Mouse (Mus musculus) MEL (cell line): ENCODE results near the gene Tmed10. TPM values are rescaled to one million over a fixed set of nuclear protein-coding genes. Genes with fewer than 3 reads are reported as not detected.

Experiments used
- DNase-seq: peaks from one replicate; pipeline ENCODE4 v3.0.0; 2011; ENCODE audit warnings: low read depth, low spot score
- H3K27ac ChIP-seq: 2 replicates; pipeline ENCODE4 v1.5.1; 2012; ENCODE audit warnings: low read depth, mild to moderate bottlenecking, control low read depth, low read length, moderate library complexity; ENCODE audit not compliant: control insufficient read depth
- H3K27me3 ChIP-seq, 2 experiments: fragments of 150-350 bp in 1 of 2; sonication (generic) in 1 of 2; 2 replicates each; pipeline ENCODE4 v1.6.1; 2012; ENCODE audit warnings: low read length in 2 of 2, mild to moderate bottlenecking in 2 of 2, improper control_type of control experiment in 1 of 2, moderate library complexity in 1 of 2; ENCODE audit not compliant: insufficient read depth in 2 of 2, control insufficient read depth in 1 of 2
- H3K36me3 ChIP-seq, 2 experiments: 2 replicates each; pipeline ENCODE4 v1.6.1; 2012 to 2014; ENCODE audit warnings: low read length in 2 of 2, improper control_type of control experiment in 1 of 2, inconsistent platforms in 1 of 2, mild to moderate bottlenecking in 1 of 2; ENCODE audit not compliant: insufficient read depth in 2 of 2, control insufficient read depth in 1 of 2
- H3K4me1 ChIP-seq, 2 experiments: fragments of 150-350 bp in 1 of 2; sonication (generic) in 1 of 2; 2 replicates each; pipeline ENCODE4 v1.6.1; 2012; ENCODE audit warnings: low read length in 2 of 2, improper control_type of control experiment in 1 of 2, mild to moderate bottlenecking in 1 of 2; ENCODE audit not compliant: insufficient read depth in 2 of 2, control insufficient read depth in 1 of 2
- H3K4me3 ChIP-seq, 2 experiments: fragments of 150-350 bp in 1 of 2; sonication (generic) in 1 of 2; 2 replicates each; pipeline ENCODE4 v1.5.1; 2012; ENCODE audit warnings: low read depth in 2 of 2, low read length in 2 of 2, mild to moderate bottlenecking in 2 of 2, moderate library complexity in 2 of 2, control low read depth in 1 of 2, improper control_type of control experiment in 1 of 2; ENCODE audit not compliant: control insufficient read depth in 1 of 2, insufficient read depth in 1 of 2
- H3K79me2 ChIP-seq: 2 replicates; pipeline ENCODE4 v1.6.1; 2012; ENCODE audit warnings: mild to moderate bottlenecking, low read length, moderate library complexity; ENCODE audit not compliant: control insufficient read depth, poor library complexity, insufficient read depth
- H3K9ac ChIP-seq: 2 replicates; pipeline ENCODE4 v1.6.1; 2012; ENCODE audit warnings: low read depth, mild to moderate bottlenecking, control low read depth, low read length, moderate library complexity; ENCODE audit not compliant: control insufficient read depth, poor library complexity, severe bottlenecking
- H3K9me3 ChIP-seq: fragments of 150-350 bp; sonication (generic); replicated peaks from 2 replicates; pipeline ENCODE4 v1.6.1; 2012; ENCODE audit warnings: mild to moderate bottlenecking, low read length, improper control_type of control experiment, moderate library complexity; ENCODE audit not compliant: insufficient read depth
- BHLHE40 ChIP-seq: IDR thresholded peaks from 2 replicates; pipeline ENCODE4 v1.6.1; 2012; ENCODE audit warnings: low read depth, mild to moderate bottlenecking, inconsistent platforms, low read length, improper control_type of control experiment, borderline replicate concordance
- CHD2 ChIP-seq: IDR thresholded peaks from 2 replicates; pipeline ENCODE4 v1.6.1; 2011; ENCODE audit warnings: low read length, improper control_type of control experiment
- CTCF ChIP-seq, 3 experiments: IDR thresholded peaks in 2 of 3; conservative IDR thresholded peaks in 1 of 3; 2 replicates each; pipeline ENCODE4 v1.5.1; 2011 to 2012; ENCODE audit warnings: low read length in 3 of 3, low read depth in 2 of 3, mild to moderate bottlenecking in 2 of 3, improper control_type of control experiment in 1 of 3, inconsistent platforms in 1 of 3, mixed read lengths in 1 of 3, moderate library complexity in 1 of 3; ENCODE audit not compliant: control insufficient read depth in 1 of 3, insufficient read depth in 1 of 3, poor library complexity in 1 of 3, severe bottlenecking in 1 of 3
- E2F4 ChIP-seq: IDR thresholded peaks from 2 replicates; pipeline ENCODE4 v1.6.1; 2011; ENCODE audit warnings: low read depth, low read length, improper control_type of control experiment, borderline replicate concordance
- ELF1 ChIP-seq: IDR thresholded peaks from 2 replicates; pipeline ENCODE4 v1.6.1; 2014; ENCODE audit warnings: low read depth, mild to moderate bottlenecking, inconsistent platforms, low read length, improper control_type of control experiment, moderate library complexity
- EP300 ChIP-seq, 2 experiments: IDR thresholded peaks; 2 replicates each; pipeline ENCODE4 v1.6.1; 2011; ENCODE audit warnings: improper control_type of control experiment in 2 of 2, low read length in 2 of 2, low read depth in 1 of 2, mild to moderate bottlenecking in 1 of 2
- GABPA ChIP-seq: IDR thresholded peaks from 2 replicates; pipeline ENCODE4 v1.6.1; 2012; ENCODE audit warnings: low read depth, mild to moderate bottlenecking, inconsistent platforms, low read length, improper control_type of control experiment, moderate library complexity
- GATA1 ChIP-seq: IDR thresholded peaks from 2 replicates; pipeline ENCODE4 v1.6.1; 2011; ENCODE audit warnings: low read depth, low read length, improper control_type of control experiment
- HCFC1 ChIP-seq: IDR thresholded peaks from 2 replicates; pipeline ENCODE4 v1.6.1; 2012; ENCODE audit warnings: low read depth, mild to moderate bottlenecking, inconsistent platforms, low read length, improper control_type of control experiment, moderate library complexity
- JUND ChIP-seq: IDR thresholded peaks from 2 replicates; pipeline ENCODE4 v1.6.1; 2011; ENCODE audit warnings: low read depth, mild to moderate bottlenecking, improper control_type of control experiment, low read length
- KAT2A ChIP-seq: conservative IDR thresholded peaks from 2 replicates; pipeline ENCODE4 v1.6.1; 2012; ENCODE audit warnings: low read depth, low read length, improper control_type of control experiment, inconsistent platforms
- MAFK ChIP-seq: IDR thresholded peaks from 2 replicates; pipeline ENCODE4 v1.6.1; 2011; ENCODE audit warnings: low read depth, mild to moderate bottlenecking, low read length, improper control_type of control experiment, borderline replicate concordance
- MAZ ChIP-seq: IDR thresholded peaks from 2 replicates; pipeline ENCODE4 v1.6.1; 2012; ENCODE audit warnings: low read depth, mild to moderate bottlenecking, inconsistent platforms, low read length, improper control_type of control experiment
- MEF2A ChIP-seq: IDR thresholded peaks from 2 replicates; pipeline ENCODE4 v1.6.1; 2014; ENCODE audit warnings: low read depth, mild to moderate bottlenecking, inconsistent platforms, low read length, improper control_type of control experiment; ENCODE audit not compliant: poor library complexity, insufficient replicate concordance, severe bottlenecking; ENCODE audit errors: extremely low read depth
- MXI1 ChIP-seq: IDR thresholded peaks from 2 replicates; pipeline ENCODE4 v1.6.1; 2011; ENCODE audit warnings: mild to moderate bottlenecking, low read depth, low read length, improper control_type of control experiment
- MYB ChIP-seq: IDR thresholded peaks from 2 replicates; pipeline ENCODE4 v1.6.1; 2011; ENCODE audit warnings: mild to moderate bottlenecking, low read depth, low read length, improper control_type of control experiment
- MYC ChIP-seq: IDR thresholded peaks from 2 replicates; pipeline ENCODE4 v1.6.1; 2011; ENCODE audit warnings: low read depth, mild to moderate bottlenecking, low read length, improper control_type of control experiment, moderate library complexity
- NELFE ChIP-seq: IDR thresholded peaks from 2 replicates; pipeline ENCODE4 v1.6.1; 2011; ENCODE audit warnings: low read depth, low read length, improper control_type of control experiment
- NRF1 ChIP-seq: IDR thresholded peaks from 2 replicates; pipeline ENCODE4 v1.6.1; 2014; ENCODE audit warnings: low read depth, mild to moderate bottlenecking, inconsistent platforms, low read length, improper control_type of control experiment, moderate library complexity; ENCODE audit not compliant: poor library complexity, insufficient read depth, severe bottlenecking
- POLR2A ChIP-seq, 2 experiments: IDR thresholded peaks; 2 replicates each; pipeline ENCODE4 v1.6.1; 2011 to 2012; ENCODE audit warnings: low read length in 2 of 2, mild to moderate bottlenecking in 2 of 2, control low read depth in 1 of 2, improper control_type of control experiment in 1 of 2, low read depth in 1 of 2, moderate library complexity in 1 of 2; ENCODE audit not compliant: control insufficient read depth in 1 of 2, insufficient read depth in 1 of 2, poor library complexity in 1 of 2
- POLR2AphosphoS2 ChIP-seq: IDR thresholded peaks from 2 replicates; pipeline ENCODE4 v1.6.1; 2011; ENCODE audit warnings: low read length, improper control_type of control experiment
- POLR2AphosphoS5 ChIP-seq: IDR thresholded peaks from 2 replicates; pipeline ENCODE4 v1.6.1; 2012; ENCODE audit warnings: low read depth, borderline replicate concordance, mild to moderate bottlenecking, inconsistent platforms, low read length, moderate library complexity, mixed read lengths
- RAD21 ChIP-seq: IDR thresholded peaks from 2 replicates; pipeline ENCODE4 v1.6.1; 2011; ENCODE audit warnings: mild to moderate bottlenecking, low read depth, low read length, improper control_type of control experiment
- RCOR1 ChIP-seq: IDR thresholded peaks from 2 replicates; pipeline ENCODE4 v1.6.1; 2012; ENCODE audit warnings: low read depth, mild to moderate bottlenecking, inconsistent platforms, low read length, improper control_type of control experiment
- SIN3A ChIP-seq: IDR thresholded peaks from 2 replicates; pipeline ENCODE4 v1.6.1; 2012; ENCODE audit warnings: low read length, improper control_type of control experiment, inconsistent platforms
- TAL1 ChIP-seq: IDR thresholded peaks from 2 replicates; pipeline ENCODE4 v1.6.1; 2012; ENCODE audit warnings: mild to moderate bottlenecking, inconsistent platforms, low read length, moderate library complexity, mixed read lengths
- TBP ChIP-seq: IDR thresholded peaks from 2 replicates; pipeline ENCODE4 v1.8.0; 2011; ENCODE audit warnings: low read depth, low read length, improper control_type of control experiment
- TCF12 ChIP-seq: IDR thresholded peaks from 2 replicates; pipeline ENCODE4 v1.6.1; 2014; ENCODE audit warnings: low read depth, mild to moderate bottlenecking, inconsistent platforms, low read length, improper control_type of control experiment, moderate library complexity
- UBTF ChIP-seq: IDR thresholded peaks from 2 replicates; pipeline ENCODE4 v1.6.1; 2012; ENCODE audit warnings: low read depth, mild to moderate bottlenecking, inconsistent platforms, low read length, improper control_type of control experiment, moderate library complexity, borderline replicate concordance; ENCODE audit not compliant: insufficient read depth
- USF2 ChIP-seq, 2 experiments: IDR thresholded peaks; 2 replicates each; pipeline ENCODE4 v1.6.1; 2011 to 2012; ENCODE audit warnings: improper control_type of control experiment in 2 of 2, low read length in 2 of 2, borderline replicate concordance in 1 of 2, inconsistent platforms in 1 of 2, low read depth in 1 of 2, mild to moderate bottlenecking in 1 of 2; ENCODE audit not compliant: insufficient read depth in 1 of 2
- ZC3H11A ChIP-seq: IDR thresholded peaks from 2 replicates; pipeline ENCODE4 v1.6.1; 2012; ENCODE audit warnings: low read depth, mild to moderate bottlenecking, inconsistent platforms, low read length, improper control_type of control experiment
- ZMIZ1 ChIP-seq: IDR thresholded peaks from 2 replicates; pipeline ENCODE4 v1.6.1; 2012; ENCODE audit warnings: low read depth, mild to moderate bottlenecking, inconsistent platforms, low read length, improper control_type of control experiment, moderate library complexity
- polyA plus RNA-seq, 2 experiments: library from polyadenylated mRNA; stranded (reverse) in 1 of 2; unstranded in 1 of 2; fragments of >175 nt in 1 of 2; fragments of >200 nt in 1 of 2; gene quantifications; 2 replicates each; pipeline versions ENCODE4 v1.2.1 to v1.2.4; 2012; ENCODE audit warnings: low replicate concordance in 2 of 2, low read depth in 1 of 2; ENCODE audit not compliant: insufficient read length in 2 of 2, insufficient read depth in 1 of 2, missing spikeins in 1 of 2
- total RNA-seq: library from RNA; depleted of rRNA; stranded (reverse); fragments of 300-350 nt; gene quantifications from 2 replicates; pipeline ENCODE4 v1.2.3, GENCODE M21; 2012

The Tmed10 gene
- total and polyA plus RNA-seq, 3 experiments: 45.7 to 229 (median 60.2) TPM

- Histone ChIP-seq H3K79me2 (no peaks in the 10 kb centered on the region), H3K4me3 (no peak overlapping the region), H3K27me3 (no peaks in the 10 kb centered on the region), H3K9me3 (no peaks in the 10 kb centered on the region), H3K4me1 (peaks cover 3 to 8% of the 10 kb centered on the region in 2 experiments), H3K9ac (no peak overlapping the region), H3K27ac (no peak overlapping the region), H3K36me3 (peaks cover 0 to 6% of the 10 kb centered on the region in 2 experiments; a peak in 2 of 4 replicates)
- TF ChIP-seq HCFC1 (no peak), GATA1 (no peak), SIN3A (no peak), NELFE (no peak), EP300 (IDR thresholded peaks at IDR 0.05; ENCODE audit: low read depth in 1 of 2, low read length in 2 of 2) (no peak), GABPA (no peak), MXI1 (no peak)
- no peak for DNase-seq
Measured at GRCm38 (mm10) chr12:85295506-85295905, 79.1 kb downstream of the Tmed10 start.

GRCm38 (mm10) chr12:85292906-85293305 is 81.7 kb downstream of the Tmed10 start:
- Histone ChIP-seq H3K9me3 (no peaks in the 10 kb centered on the region), H3K27ac (no peak overlapping the region), H3K36me3 (peaks cover 0 to 6% of the 10 kb centered on the region in 2 experiments; a peak in 2 of 4 replicates), H3K79me2 (no peaks in the 10 kb centered on the region), H3K9ac (no peak overlapping the region), H3K27me3 (no peaks in the 10 kb centered on the region; a peak in 1 of 4 replicates), H3K4me3 (no peak overlapping the region), H3K4me1 (peaks cover 3 to 8% of the 10 kb centered on the region in 2 experiments)
- DNase-seq: peak; percentile 41
- TF ChIP-seq TAL1 (no peak), MAFK (no peak), BHLHE40 (no peak), MXI1 (no peak), RCOR1 (no peak), CHD2 (no peak), TBP (no peak), TCF12 (no peak), GATA1 (no peak), SIN3A (no peak), ZC3H11A (peak; percentile 33; the same call in 1 of the 2 replicates), POLR2AphosphoS2 (no peak), NRF1 (no peak), KAT2A (no peak), MEF2A (no peak), USF2 (IDR thresholded peaks at IDR 0.05; ENCODE audit: borderline replicate concordance in 1 of 2, insufficient read depth in 1 of 2, low read depth in 1 of 2, low read length in 2 of 2) (no peak), POLR2AphosphoS5 (no peak), MAZ (no peak), NELFE (no peak), RAD21 (peak; percentile 45), CTCF (IDR thresholded peaks at IDR 0.05 in 2 of 3, conservative IDR thresholded peaks at IDR 0.05 in 1 of 3; ENCODE audit: control insufficient read depth in 1 of 3, insufficient read depth in 1 of 3, low read depth in 2 of 3, low read length in 3 of 3, poor library complexity in 1 of 3, severe bottlenecking in 1 of 3) (peak in 2 of 3 experiments; percentile 29 to 50; a peak in 3 of 6 replicates), UBTF (no peak), ELF1 (no peak), MYC (no peak), POLR2A (IDR thresholded peaks at IDR 0.05; ENCODE audit: control insufficient read depth in 1 of 2, insufficient read depth in 1 of 2, low read depth in 1 of 2, low read length in 2 of 2, poor library complexity in 1 of 2) (no peak), ZMIZ1 (no peak), MYB (no peak), JUND (no peak), E2F4 (no peak)
